Mouse (Mus musculus): ENCODE results near the gene Fam78a. TPM values are rescaled to one million over a fixed set of nuclear protein-coding genes. Genes with fewer than 3 reads are reported as not detected.

Gene Fam78a
- total RNA-seq (2012; rRNA removed): 0.21 and 0.47 TPM in 2 replicates
- 0.07 and 0.21 TPM in 2 replicates for total RNA-seq (2014; rRNA removed)
- polyA plus RNA-seq (2012; ENCODE audit: insufficient read length, low read depth): 0.07 TPM in 1 of 2 replicates, not detected in the other

- H3K27me3 ChIP-seq (replicated peaks): peaks cover 35% of the 10 kb centered on the region
- H3K4me2 ChIP-seq (ENCODE audit: insufficient read depth, low read depth, poor library complexity, severe bottlenecking): peak within 1 kb of the TSS; percentile 69
- dilution Hi-C loops (cut with MboI; ENCODE audit: extremely low pct_ligation_motif_present, extremely low pct_unique_long_range_greater_than_20kb, low sequenced_read_pairs): no loop called here
- no peaks in the 10 kb centered on the region for H3K36me3 ChIP-seq (replicated peaks in 1 of 2; ENCODE audit: control insufficient read depth in 1 of 2, insufficient read depth in 1 of 2, low read length in 1 of 2)
- TF ChIP-seq KAT2A (IDR thresholded peaks at IDR 0.05; ENCODE audit: insufficient replicate concordance, low read length) (no peak), NRF1 (IDR thresholded peaks at IDR 0.05; ENCODE audit: low read depth, low read length) (0 out of 2 replicates have a peak, but pooled peaks have one; percentile 37)
- peak within 1 kb of the TSS; percentile 10 to 66 (median 42) for H3K4me3 ChIP-seq (replicated peaks in 1 of 3; ENCODE audit: low read depth in 2 of 3, low read length in 2 of 3, poor library complexity in 1 of 3)
- H3K9me3 ChIP-seq (replicated peaks; ENCODE audit: low read length): peaks cover 9% of the 10 kb centered on the region
- no peak within 1 kb of the TSS for H3K9ac ChIP-seq (ENCODE audit: insufficient read depth, low read depth)
- H3K4me1 ChIP-seq (ENCODE audit: control insufficient read depth in 1 of 2, insufficient read depth in 2 of 2): peaks cover 12 to 23% of the 10 kb centered on the region in 2 experiments
- no peak within 1 kb of the TSS for H3K27ac ChIP-seq (ENCODE audit: insufficient read depth, low read depth)
- H3K79me2 ChIP-seq (replicated peaks; ENCODE audit: control insufficient read depth, extremely low read depth, insufficient read depth, poor library complexity, severe bottlenecking): no peaks in the 10 kb centered on the region
- DNase-seq (ENCODE audit: extremely low read depth): no peak
- in situ Hi-C loops (cut with MboI; ENCODE audit: low pct_ligation_motif_present, low pct_unique_long_range_greater_than_20kb, low sequenced_read_pairs): no loop called here
Measured at GRCm38 (mm10) chr2:32084111-32084871, at the start of gene Fam78a. Fam78a (minus strand) TSS chr2:32084857.

DNA sequence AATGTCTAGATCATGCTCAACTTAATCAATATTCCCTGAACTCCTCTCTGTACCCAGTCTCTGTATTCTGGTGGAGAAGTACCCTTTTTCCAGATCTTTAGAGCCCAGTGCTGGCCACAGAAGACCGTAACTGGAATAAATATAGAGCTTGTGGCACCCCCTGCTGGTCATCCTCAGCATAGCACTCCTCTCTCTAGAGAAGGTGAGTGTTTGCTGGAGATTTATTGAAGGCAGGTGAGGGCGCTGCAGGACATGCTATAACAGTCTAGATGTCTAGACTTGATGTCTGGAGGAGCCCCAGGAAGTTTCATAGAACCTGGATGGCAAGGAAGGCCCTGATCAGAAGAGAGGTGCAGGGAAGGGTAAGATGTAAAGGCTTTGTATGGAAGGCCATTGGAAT, 49.4 kb upstream of the Fam78a start:
- dilution Hi-C loops (cut with MboI; ENCODE audit: extremely low pct_ligation_motif_present, extremely low pct_unique_long_range_greater_than_20kb, low sequenced_read_pairs) (no loop called here), in situ Hi-C loops (cut with MboI; ENCODE audit: low pct_ligation_motif_present, low pct_unique_long_range_greater_than_20kb, low sequenced_read_pairs) (loop anchor here (5.0 to 25.0 kb wide), 4 partner anchors 151 to 428 kb away; partner anchors contain the start of genes Dpm2, Golga2, Pip5kl1 and Swi5)
- H3K27me3 ChIP-seq (replicated peaks): peaks cover 6% of the 10 kb centered on the region

More for the DNA sequence above, 49.4 kb upstream of the Fam78a start:
- Histone ChIP-seq H3K4me3 (replicated peaks in 1 of 3; ENCODE audit: low read depth in 2 of 3, low read length in 2 of 3, poor library complexity in 1 of 3) (no peak overlapping the region), H3K36me3 (replicated peaks in 1 of 2; ENCODE audit: control insufficient read depth in 1 of 2, insufficient read depth in 1 of 2, low read length in 1 of 2) (no peaks in the 10 kb centered on the region), H3K4me1 (ENCODE audit: control insufficient read depth in 1 of 2, insufficient read depth in 2 of 2) (peaks cover 0 to 36% of the 10 kb centered on the region in 2 experiments; a peak in 3 of 4 replicates), H3K27ac (ENCODE audit: insufficient read depth, low read depth) (no peak overlapping the region), H3K9ac (ENCODE audit: insufficient read depth, low read depth) (no peak overlapping the region), H3K79me2 (replicated peaks; ENCODE audit: control insufficient read depth, extremely low read depth, insufficient read depth, poor library complexity, severe bottlenecking) (no peaks in the 10 kb centered on the region), H3K4me2 (ENCODE audit: insufficient read depth, low read depth, poor library complexity, severe bottlenecking) (no peak overlapping the region), H3K9me3 (replicated peaks; ENCODE audit: low read length) (no peaks in the 10 kb centered on the region)
- TF ChIP-seq CHD2 (IDR thresholded peaks at IDR 0.05; ENCODE audit: low read length) (no peak), JUND (conservative IDR thresholded peaks at IDR 0.05; ENCODE audit: low read depth, low read length) (no peak; the same call in 1 of the 2 replicates), TCF12 (IDR thresholded peaks at IDR 0.05; ENCODE audit: low read depth, low read length) (peak; percentile 40; the same call in 1 of the 2 replicates), HCFC1 (IDR thresholded peaks at IDR 0.05; ENCODE audit: low read depth, low read length) (no peak; the same call in 1 of the 2 replicates), SMC3 (IDR thresholded peaks at IDR 0.05; ENCODE audit: low read depth, low read length) (peak; percentile 94), MXI1 (IDR thresholded peaks at IDR 0.05; ENCODE audit: low read depth, low read length) (0 out of 2 replicates have a peak, but pooled peaks have one; percentile 53), CTCF (conservative IDR thresholded peaks at IDR 0.05 in 1 of 2, IDR thresholded peaks at IDR 0.05 in 1 of 2; ENCODE audit: low read depth in 2 of 2, low read length in 2 of 2) (peak; percentile 88 to 100), MYC (IDR thresholded peaks at IDR 0.05; ENCODE audit: low read depth, low read length) (peak; percentile 47; the same call in 1 of the 2 replicates), ZC3H11A (IDR thresholded peaks at IDR 0.05; ENCODE audit: low read depth, low read length) (peak; percentile 82), SIN3A (IDR thresholded peaks at IDR 0.05; ENCODE audit: low read length) (peak; percentile 73; the same call in 1 of the 2 replicates), IRF4 (IDR thresholded peaks at IDR 0.05; ENCODE audit: low read depth, low read length) (peak; percentile 66), E2F4 (IDR thresholded peaks at IDR 0.05; ENCODE audit: insufficient replicate concordance, low read depth, low read length) (no peak), BHLHE40 (IDR thresholded peaks at IDR 0.05; ENCODE audit: low read depth, low read length) (no peak), USF2 (conservative IDR thresholded peaks at IDR 0.05; ENCODE audit: low read depth, low read length) (no peak), ZNF384 (IDR thresholded peaks at IDR 0.05; ENCODE audit: low read depth, low read length) (peak; percentile 66), MAZ (IDR thresholded peaks at IDR 0.05; ENCODE audit: low read depth, low read length) (peak; percentile 77), MEF2A (IDR thresholded peaks at IDR 0.05; ENCODE audit: borderline replicate concordance, low read depth, low read length) (peak; percentile 46; the same call in 1 of the 2 replicates), RAD21 (IDR thresholded peaks at IDR 0.05; ENCODE audit: low read depth, low read length) (peak; percentile 100), MAX (IDR thresholded peaks at IDR 0.05; ENCODE audit: low read length) (0 out of 2 replicates have a peak, but pooled peaks have one; percentile 27), KAT2A (IDR thresholded peaks at IDR 0.05; ENCODE audit: insufficient replicate concordance, low read length) (no peak), MAFK (IDR thresholded peaks at IDR 0.05; ENCODE audit: insufficient replicate concordance, low read length) (no peak), TBP (conservative IDR thresholded peaks at IDR 0.05; ENCODE audit: low read depth, low read length) (no peak), POLR2A (IDR thresholded peaks at IDR 0.05; ENCODE audit: low read depth, low read length) (no peak), RCOR1 (conservative IDR thresholded peaks at IDR 0.05; ENCODE audit: low read depth, low read length) (no peak), ELF1 (IDR thresholded peaks at IDR 0.05; ENCODE audit: low read depth, low read length) (0 out of 2 replicates have a peak, but pooled peaks have one; percentile 31), NRF1 (IDR thresholded peaks at IDR 0.05; ENCODE audit: low read depth, low read length) (peak; percentile 8; the same call in 1 of the 2 replicates), NELFE (IDR thresholded peaks at IDR 0.05; ENCODE audit: low read depth, low read length) (peak; percentile 73; the same call in 1 of the 2 replicates)
- peak; percentile 91 for DNase-seq (ENCODE audit: extremely low read depth)
